Mouse (Mus musculus) heart, adult 2 months (tissue): ENCODE measurements around the gene Gm49630.
"Not testable (repeated sequence)": the region's sequence is repeated elsewhere in the genome, so short reads cannot be mapped to it uniquely, and the experiment has no call there.

Source experiments
- CTCF ChIP-seq: fragments of 200-600 bp; IDR thresholded peaks from 2 replicates; pipeline ENCODE4 v1.8.1; 2022; ENCODE audit warnings: antibody characterized with exemption, mild to moderate bottlenecking, moderate library complexity
- EP300 ChIP-seq: fragments of 200-500 bp; IDR thresholded peaks from 2 replicates; pipeline ENCODE4 v1.6.1; 2011; ENCODE audit warnings: low read depth, low read length, control low read depth; ENCODE audit not compliant: insufficient read depth
- POLR2A ChIP-seq: fragments of 200-500 bp; IDR thresholded peaks from 2 replicates; pipeline ENCODE4 v1.6.1; 2011; ENCODE audit warnings: mild to moderate bottlenecking, low read depth, low read length, control low read depth; ENCODE audit not compliant: insufficient read depth

DNA sequence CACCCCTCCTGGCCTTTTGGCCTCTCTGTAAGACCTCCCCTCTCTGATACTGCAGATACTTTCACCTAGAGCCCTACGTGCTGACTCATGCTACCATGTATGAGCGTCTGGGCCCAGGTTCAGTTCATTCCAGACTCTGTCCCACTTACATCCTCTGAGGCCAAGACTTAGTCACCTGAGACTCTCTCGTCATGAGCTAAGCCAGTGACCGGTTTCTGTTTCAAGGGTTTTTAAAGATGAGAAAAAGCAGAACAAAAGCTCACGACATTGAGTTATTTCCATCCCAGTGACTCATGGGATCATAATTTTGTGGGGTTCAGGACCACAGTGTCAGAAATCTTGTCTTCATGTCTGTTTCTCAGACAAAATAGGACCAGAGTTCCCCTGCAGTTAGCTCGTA lies 52.0 kb downstream of the Gm49630 start:
- not testable (repeated sequence) for TF ChIP-seq CTCF, POLR2A, EP300
